Mouse (Mus musculus) hindbrain, embryonic 11.5 days (tissue): ENCODE measurements around the gene Rnf130. TPM values are rescaled to one million over a fixed set of nuclear protein-coding genes. Genes with fewer than 3 reads are reported as not detected.
"Not testable (repeated sequence)": the region's sequence is repeated elsewhere in the genome, so short reads cannot be mapped to it uniquely, and the experiment has no call there.

Experiments used
- ATAC-seq: fragments of 200-750 bp; cut with Nextera tagmentation; 2 replicates; pipeline ENCODE4 v1.8.0; 2017; ENCODE audit warnings: mild to moderate bottlenecking, moderate TSS enrichment, moderate library complexity; ENCODE audit not compliant: low FRiP score
- DNase-seq: peaks from one replicate; pipeline ENCODE4 v3.0.0-alpha.2; 2015; ENCODE audit warnings: low spot score
- H3K27ac ChIP-seq: fragments of 300-500 bp; sonication (generic); 2 replicates; pipeline ENCODE4 v1.5.1; 2014; ENCODE audit warnings: mild to moderate bottlenecking, low read depth, low read length
- H3K27me3 ChIP-seq: fragments of 300-500 bp; sonication (generic); 2 replicates; pipeline ENCODE4 v1.6.1; 2014; ENCODE audit warnings: mild to moderate bottlenecking, low read length, moderate library complexity, mixed read lengths; ENCODE audit not compliant: control insufficient read depth, insufficient read depth
- H3K36me3 ChIP-seq: fragments of 300-500 bp; sonication (generic); 2 replicates; pipeline ENCODE4 v1.6.1; 2014; ENCODE audit warnings: mild to moderate bottlenecking, low read length, moderate library complexity, mixed read lengths; ENCODE audit not compliant: control insufficient read depth, insufficient read depth
- H3K4me1 ChIP-seq: fragments of 300-500 bp; sonication (generic); replicated peaks from 2 replicates; pipeline ENCODE4 v1.6.1; 2014; ENCODE audit warnings: low read length, mixed read lengths; ENCODE audit not compliant: control insufficient read depth, insufficient read depth
- H3K4me2 ChIP-seq: fragments of 300-500 bp; sonication (generic); replicated peaks from 2 replicates; pipeline ENCODE4 v1.6.1; 2014; ENCODE audit warnings: mild to moderate bottlenecking, low read depth, low read length
- H3K4me3 ChIP-seq: fragments of 300-500 bp; sonication (generic); 2 replicates; pipeline ENCODE4 v1.5.1; 2014; ENCODE audit warnings: low read depth, low read length
- H3K9ac ChIP-seq: fragments of 300-500 bp; sonication (generic); 2 replicates; pipeline ENCODE4 v1.6.1; 2014; ENCODE audit warnings: low read depth, low read length
- H3K9me3 ChIP-seq: fragments of 300-500 bp; sonication (generic); 2 replicates; pipeline ENCODE4 v1.6.1; 2016; ENCODE audit warnings: low read length; ENCODE audit not compliant: control insufficient read depth
- WGBS: fragments of 180-500 bp; shearing (Covaris S2); extraction: QIAGEN DNeasy Blood & Tissue Kit; methylation state at CpG from one replicate; pipeline ENCODE4 v1.1.7; 2014; 5-methylcytosine and 5-hydroxymethylcytosine counted together
- polyA plus RNA-seq: library from polyadenylated mRNA; unstranded; fragments of >200 nt; fragmentation: Nextera tagmentation; extraction: Ambion mirVana; gene quantifications from 2 replicates; pipeline ENCODE4 v1.2.1, GENCODE M21; 2014

The Rnf130 gene
- polyA plus RNA-seq, 1 experiment from 2014 or later: 81.0 TPM

GRCm38 (mm10) chr11:50101962-50102361, 76.8 kb downstream of the Rnf130 start:
- H3K4me3 ChIP-seq, H3K27me3 ChIP-seq, H3K36me3 ChIP-seq, DNase-seq, H3K27ac ChIP-seq, H3K9ac ChIP-seq, H3K9me3 ChIP-seq, H3K4me1 ChIP-seq, ATAC-seq, H3K4me2 ChIP-seq: not testable (repeated sequence)
- WGBS: 85% methylated on average over 4 of the region's 4 CpGs

GRCm38 (mm10) chr11:50104016-50104415, 78.9 kb downstream of the Rnf130 start:
- Histone ChIP-seq H3K27me3 (no peaks in the 10 kb centered on the region), H3K9me3 (no peaks in the 10 kb centered on the region), H3K4me2 (no peak overlapping the region), H3K9ac (no peak overlapping the region), H3K36me3 (0 out of 2 replicates have a peak, but pooled peaks cover 2% of the 10 kb centered on the region), H3K27ac (no peak overlapping the region), H3K4me3 (no peak overlapping the region), H3K4me1 (no peaks in the 10 kb centered on the region)
- no peak for ATAC-seq
- DNase-seq: no peak
- 89% methylated on average over 6 of the region's 6 CpGs for WGBS

- no peak for DNase-seq
- H3K9ac ChIP-seq: no peak overlapping the region
- no peak overlapping the region for H3K27ac ChIP-seq
- H3K9me3 ChIP-seq: no peaks in the 10 kb centered on the region
- no peaks in the 10 kb centered on the region for H3K4me1 ChIP-seq
- WGBS: 90% methylated on average over 5 of the region's 5 CpGs
- no peak overlapping the region for H3K4me3 ChIP-seq
- no peak for ATAC-seq
- no peak overlapping the region for H3K4me2 ChIP-seq
- no peaks in the 10 kb centered on the region for H3K27me3 ChIP-seq
- H3K36me3 ChIP-seq: no peaks in the 10 kb centered on the region
Measured at GRCm38 (mm10) chr11:50105237-50105636, 80.1 kb downstream of the Rnf130 start.

GRCm38 (mm10) chr11:50106024-50106423, 80.9 kb downstream of the Rnf130 start:
- no peaks in the 10 kb centered on the region for H3K4me1 ChIP-seq
- no peaks in the 10 kb centered on the region for H3K36me3 ChIP-seq
- H3K4me2 ChIP-seq: no peak overlapping the region
- H3K4me3 ChIP-seq: no peak overlapping the region
- H3K27me3 ChIP-seq: no peaks in the 10 kb centered on the region
- no peak overlapping the region for H3K9ac ChIP-seq
- no peak for ATAC-seq
- H3K27ac ChIP-seq: no peak overlapping the region
- WGBS: 89% methylated on average over 7 of the region's 7 CpGs
- H3K9me3 ChIP-seq: no peaks in the 10 kb centered on the region
- no peak for DNase-seq

GRCm38 (mm10) chr11:50108823-50109244, 83.7 kb downstream of the Rnf130 start:
- H3K4me3 ChIP-seq: no peak overlapping the region
- 83% methylated on average over 8 of the region's 8 CpGs for WGBS
- no peaks in the 10 kb centered on the region for H3K4me1 ChIP-seq
- H3K9me3 ChIP-seq: no peaks in the 10 kb centered on the region
- no peak for DNase-seq
- no peak overlapping the region for H3K4me2 ChIP-seq
- ATAC-seq: no peak
- H3K27me3 ChIP-seq: no peaks in the 10 kb centered on the region
- no peak overlapping the region for H3K9ac ChIP-seq
- H3K36me3 ChIP-seq: no peaks in the 10 kb centered on the region
- no peak overlapping the region for H3K27ac ChIP-seq

GRCm38 (mm10) chr11:50114329-50114728, 89.2 kb downstream of the Rnf130 start:
- DNase-seq (peak; percentile 86), ATAC-seq (peak; percentile 75)
- Histone ChIP-seq H3K9me3 (no peaks in the 10 kb centered on the region), H3K4me3 (no peak overlapping the region), H3K36me3 (no peaks in the 10 kb centered on the region), H3K4me1 (no peaks in the 10 kb centered on the region), H3K27me3 (no peaks in the 10 kb centered on the region), H3K27ac (no peak overlapping the region), H3K9ac (no peak overlapping the region), H3K4me2 (no peak overlapping the region)
- WGBS: 20% methylated on average over 5 of the region's 5 CpGs

- Histone ChIP-seq H3K4me1 (no peaks in the 10 kb centered on the region), H3K9me3 (no peaks in the 10 kb centered on the region), H3K4me3 (no peak overlapping the region), H3K9ac (no peak overlapping the region), H3K36me3 (no peaks in the 10 kb centered on the region), H3K27me3 (no peaks in the 10 kb centered on the region), H3K27ac (no peak overlapping the region), H3K4me2 (no peak overlapping the region)
- DNase-seq (no peak), ATAC-seq (no peak)
- WGBS: 93% methylated on average over 8 of the region's 8 CpGs
Measured at GRCm38 (mm10) chr11:50122631-50123081, 97.5 kb downstream of the Rnf130 start.

GRCm38 (mm10) chr11:50127781-50128180, 102.6 kb downstream of the Rnf130 start:
- DNase-seq (no peak), ATAC-seq (no peak)
- Histone ChIP-seq H3K27ac (no peak overlapping the region), H3K9ac (no peak overlapping the region), H3K4me1 (no peaks in the 10 kb centered on the region), H3K36me3 (no peaks in the 10 kb centered on the region), H3K4me2 (no peak overlapping the region), H3K4me3 (no peak overlapping the region), H3K9me3 (no peaks in the 10 kb centered on the region), H3K27me3 (no peaks in the 10 kb centered on the region)
- WGBS: 7% methylated on average over 10 of the region's 10 CpGs

GRCm38 (mm10) chr11:50130811-50131766, 105.9 kb downstream of the Rnf130 start, which contains the start of gene Tbc1d9b:
Gene Tbc1d9b, plus strand, starts transcription at chr11:50131396.
- WGBS: under 1% methylated on average over 58 of the region's 77 CpGs
- H3K4me3 ChIP-seq: peak within 1 kb of the TSS; percentile 84
- ATAC-seq (peak; percentile 95), DNase-seq (peak; percentile 96)
- H3K4me1 ChIP-seq: no peaks in the 10 kb centered on the region
- peak within 1 kb of the TSS; percentile 82 for H3K4me2 ChIP-seq
- peak within 1 kb of the TSS; percentile 97 for H3K9ac ChIP-seq
- H3K9me3 ChIP-seq: no peaks in the 10 kb centered on the region
- H3K36me3 ChIP-seq: no peaks in the 10 kb centered on the region
- peak within 1 kb of the TSS; percentile 90 for H3K27ac ChIP-seq
- no peaks in the 10 kb centered on the region for H3K27me3 ChIP-seq
